Mouse (Mus musculus): ENCODE data around the gene Metap2. TPM values are rescaled to one million over a fixed set of nuclear protein-coding genes. Genes with fewer than 3 reads are reported as not detected.
"Not testable (repeated sequence)": the region's sequence is repeated elsewhere in the genome, so short reads cannot be mapped to it uniquely, and the experiment has no call there.

The Metap2 gene
- polyA plus RNA-seq, 1 experiment from 2014 or later: 171 TPM

DNA sequence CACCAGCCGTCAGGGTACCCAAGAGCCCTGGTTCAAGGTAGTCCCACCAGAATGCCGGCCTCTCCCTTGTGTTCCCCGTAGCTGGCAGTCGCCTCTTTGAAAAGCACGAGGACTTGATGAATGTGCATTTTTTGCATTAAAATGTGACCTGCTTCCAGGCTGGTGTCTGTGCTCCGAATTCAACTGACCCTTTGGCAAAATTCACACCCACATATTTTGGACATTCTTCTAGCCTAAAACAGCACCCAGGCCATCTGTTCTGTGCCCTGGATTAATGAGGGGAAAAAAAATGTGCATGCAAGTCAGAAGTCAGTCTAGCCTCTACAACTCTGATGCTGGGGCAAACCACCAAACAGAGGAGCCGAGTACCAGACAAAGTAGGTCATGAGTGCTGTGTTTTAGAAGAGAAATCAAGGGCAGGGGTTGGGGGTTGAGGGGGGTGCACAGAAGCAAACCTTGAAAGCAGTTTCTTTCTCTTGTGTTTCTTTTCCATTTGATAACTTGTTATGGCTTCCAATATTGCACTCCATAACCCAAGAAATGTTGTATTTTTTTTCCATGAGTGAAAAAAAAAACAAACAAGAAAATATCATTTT, 86.2 kb downstream of the Metap2 start:
- no peak overlapping the region for H3K9ac ChIP-seq (replicated peaks; ENCODE audit: low read length)
- no peak for ATAC-seq (ENCODE audit: low FRiP score, low TSS enrichment)
- no peaks in the 10 kb centered on the region for H3K9me3 ChIP-seq (ENCODE audit: low read length)
- 41% methylated on average over 7 of the region's 7 CpGs for WGBS
- no peaks in the 10 kb centered on the region for H3K27me3 ChIP-seq (ENCODE audit: insufficient read depth, low read length)
- no peak overlapping the region for H3K27ac ChIP-seq (ENCODE audit: low read length)
- H3K4me3 ChIP-seq (ENCODE audit: low read length): no peak overlapping the region
- H3K4me1 ChIP-seq (ENCODE audit: insufficient read depth, low read length): no peaks in the 10 kb centered on the region
- H3K4me2 ChIP-seq (replicated peaks; ENCODE audit: low read depth, low read length): no peak overlapping the region
- no peaks in the 10 kb centered on the region for H3K36me3 ChIP-seq (ENCODE audit: insufficient read depth, low read length)

DNA sequence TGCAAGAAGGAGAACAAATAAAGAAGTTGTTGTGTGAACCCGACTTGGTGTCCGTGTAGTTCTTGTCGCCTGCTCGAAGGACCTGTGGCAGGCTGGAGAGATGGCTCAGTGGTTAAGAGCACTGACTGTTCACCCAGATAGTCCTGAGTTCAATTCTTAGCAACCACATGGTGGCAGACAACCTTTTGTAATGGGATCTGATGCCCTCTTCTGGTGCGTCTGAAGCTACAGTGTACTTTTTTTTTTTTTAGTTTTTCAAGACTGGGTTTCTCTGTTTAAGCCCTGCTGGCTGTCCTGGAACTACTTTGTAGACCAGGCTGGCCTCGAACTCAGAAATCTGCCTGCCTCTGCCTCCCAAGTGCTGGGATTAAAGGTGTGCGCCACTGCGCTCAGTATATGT, 87.5 kb downstream of the Metap2 start:
- not testable (repeated sequence) for ATAC-seq (ENCODE audit: low FRiP score, low TSS enrichment); H3K27ac ChIP-seq (ENCODE audit: low read length); H3K27me3 ChIP-seq (ENCODE audit: insufficient read depth, low read length); H3K4me1 ChIP-seq (ENCODE audit: insufficient read depth, low read length); H3K36me3 ChIP-seq (ENCODE audit: insufficient read depth, low read length); H3K9me3 ChIP-seq (ENCODE audit: low read length); H3K4me3 ChIP-seq (ENCODE audit: low read length); H3K4me2 ChIP-seq (replicated peaks; ENCODE audit: low read depth, low read length); H3K9ac ChIP-seq (replicated peaks; ENCODE audit: low read length)
- WGBS: 95% methylated on average over 8 of the region's 8 CpGs

Other genes with a start within 250 kb of the Metap2 start
- 0.89 and 1.1 TPM in 2 replicates for gene Usp44, start 65.5 kb downstream of the Metap2 start, polyA plus RNA-seq (2015; fragmentation: Nextera tagmentation; extraction: Ambion mirVana)
- gene Vezt, start 138.7 kb upstream of the Metap2 start, polyA plus RNA-seq (2015; fragmentation: Nextera tagmentation; extraction: Ambion mirVana): 24.5 TPM in 2 replicates
- gene Fgd6, start 138.9 kb upstream of the Metap2 start, polyA plus RNA-seq (2015; fragmentation: Nextera tagmentation; extraction: Ambion mirVana): 3.3 TPM in 2 replicates

Measured in kidney, embryonic 16.5 days (tissue).